Mouse (Mus musculus): ENCODE results near the gene Nfasc. TPM values are rescaled to one million over a fixed set of nuclear protein-coding genes. Genes with fewer than 3 reads are reported as not detected.

Gene Nfasc
- 100 to 1,000 TPM; 156 to 186 TPM for total RNA-seq (2021)

DNA sequence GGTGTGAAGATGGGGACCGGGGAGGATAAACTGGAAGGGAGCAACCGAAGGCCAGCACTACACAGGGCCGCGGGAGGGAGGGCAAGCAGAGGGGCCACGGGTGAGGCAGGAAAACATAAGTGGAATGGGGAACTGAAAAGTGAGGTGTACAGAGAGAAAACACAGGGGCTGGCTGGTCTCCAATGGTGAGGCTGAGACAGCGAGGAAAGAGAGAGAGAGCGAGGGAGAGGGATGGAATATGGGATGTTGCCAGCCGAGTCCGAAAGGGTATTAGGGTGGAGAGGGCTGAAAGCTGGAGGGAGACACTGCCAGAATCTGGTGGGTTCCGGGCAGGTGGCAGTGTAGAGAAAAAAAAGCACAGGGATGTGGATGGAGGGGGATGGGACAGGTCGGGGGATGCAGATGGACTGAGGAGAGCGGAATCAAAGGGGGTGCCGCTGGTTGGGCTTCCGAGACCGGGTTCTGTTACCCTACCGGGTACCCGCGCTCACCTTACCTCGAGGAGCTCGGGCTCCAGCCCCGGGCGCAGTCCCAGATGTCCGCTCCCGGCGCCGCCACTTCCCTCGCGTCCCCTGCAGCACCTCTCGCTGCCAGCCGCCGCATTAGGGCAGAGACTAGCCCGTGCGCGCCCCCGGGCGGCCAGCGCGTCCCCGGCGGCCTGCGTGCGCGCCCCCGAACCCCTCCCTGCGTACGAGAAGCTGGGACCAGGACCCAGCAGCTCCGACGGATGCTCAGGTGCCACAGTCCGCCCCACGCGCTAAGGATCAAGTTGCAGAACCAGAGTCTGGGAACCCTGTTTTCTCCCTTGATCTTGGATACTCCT lies at the start of gene Nfasc:
TSS of gene Nfasc (minus strand) at position 623 of the 823 bp plus-strand sequence.
- peak; percentile 91 to 94 for DNase-seq (ENCODE audit: low spot score in 2 of 2)
- intact Hi-C loops (cut with DNase I): loop anchor here (2.0 to 5.0 kb wide), 3 partner anchors 84 to 133 kb away; no protein-coding TSS in a partner anchor

- DNase-seq (ENCODE audit: low spot score in 2 of 2): no peak
- intact Hi-C loops (cut with DNase I): no loop called here
These were observed 49.5 kb upstream of the Nfasc start for GRCm38 (mm10) chr1:132791049-132791448.

DNA sequence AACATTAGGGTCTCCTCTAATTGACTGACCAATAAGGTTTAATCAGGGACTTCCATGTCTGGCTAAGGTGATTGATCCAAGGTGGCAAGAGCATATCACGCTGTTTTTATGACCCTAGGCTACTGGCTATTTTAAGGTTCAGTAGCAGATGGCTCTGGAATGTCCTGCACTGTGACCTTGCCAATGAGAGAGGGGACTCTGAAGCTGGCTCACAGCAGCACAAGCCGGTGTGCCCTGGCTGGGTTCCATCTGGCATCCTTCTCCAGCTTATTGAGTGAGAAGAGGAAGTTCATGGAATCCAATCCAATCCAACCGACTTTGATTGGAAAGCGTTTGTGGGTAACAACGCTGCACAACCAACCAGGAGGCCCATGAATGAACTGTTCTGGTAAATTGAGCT lies 45.3 kb upstream of the Nfasc start:
- intact Hi-C loops (cut with DNase I): no loop called here
- no peak for DNase-seq (ENCODE audit: low spot score in 2 of 2)

GRCm38 (mm10) chr1:132781607-132782445 lies 40.2 kb upstream of the Nfasc start:
- intact Hi-C loops (cut with DNase I): no loop called here

DNA sequence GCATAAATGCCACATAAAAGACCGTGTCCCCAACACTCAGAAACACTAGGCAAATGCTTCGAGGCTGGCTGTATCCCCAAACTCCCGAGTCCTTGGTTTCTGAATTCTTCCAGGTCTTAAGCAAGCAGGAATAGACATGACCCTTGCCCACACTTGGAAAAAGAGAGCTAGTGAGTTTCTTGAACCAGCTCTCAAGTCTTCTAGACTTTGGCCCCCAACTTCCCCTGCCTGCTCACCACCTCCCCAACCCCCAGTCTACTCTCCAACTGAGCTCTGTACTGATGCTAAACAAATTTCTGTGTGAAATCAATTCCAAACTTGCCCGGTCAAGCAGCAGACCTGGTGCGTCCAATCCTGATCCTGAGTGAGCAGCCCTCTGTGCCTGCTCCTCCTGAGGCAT lies 39.4 kb upstream of the Nfasc start:
- no peak for DNase-seq (ENCODE audit: low spot score in 2 of 2)
- intact Hi-C loops (cut with DNase I): no loop called here

More at GRCm38 (mm10) chr1:132781607-132782445, 40.2 kb upstream of the Nfasc start:
- DNase-seq (ENCODE audit: low spot score in 2 of 2): no peak

DNA sequence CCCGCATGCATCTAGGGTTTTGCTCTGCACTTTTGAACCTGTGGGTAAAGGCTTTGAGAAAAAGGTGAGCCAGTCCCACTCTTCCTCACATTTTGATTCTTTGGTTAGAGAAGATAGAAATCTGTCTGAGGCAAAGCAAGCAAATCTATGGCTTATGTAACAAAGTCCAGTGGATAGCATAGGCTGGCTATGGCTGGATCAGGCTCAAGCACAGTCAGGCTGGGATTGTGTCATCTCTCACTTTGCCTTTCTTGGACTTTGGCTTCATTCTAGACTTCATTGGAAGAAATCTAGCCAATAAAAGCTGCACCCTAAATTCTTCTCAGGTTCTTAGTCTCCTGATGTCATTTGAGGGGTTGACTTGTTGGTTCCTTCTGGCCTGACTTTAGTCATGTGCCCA lies 38.7 kb upstream of the Nfasc start:
- intact Hi-C loops (cut with DNase I): no loop called here

DNA sequence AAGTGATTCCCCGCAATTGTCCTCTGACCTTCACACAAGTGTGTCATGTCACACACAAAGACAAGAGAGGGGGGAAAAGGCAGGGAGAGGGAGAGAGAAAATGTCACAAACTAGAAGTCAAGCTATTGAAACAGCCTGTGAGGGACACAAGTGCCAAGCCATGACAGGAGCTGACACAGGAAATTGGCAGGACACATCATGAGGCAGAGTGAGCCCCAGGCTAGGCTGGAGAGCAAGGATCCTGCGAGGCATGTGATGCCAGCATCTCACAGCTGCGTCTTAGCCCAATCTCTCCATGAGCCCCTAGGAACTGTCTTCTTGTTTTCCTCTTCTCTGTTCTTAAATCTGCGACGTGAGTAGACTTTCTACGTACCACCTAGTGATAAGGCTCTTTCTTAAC lies 33.4 kb upstream of the Nfasc start:
- DNase-seq (ENCODE audit: low spot score in 2 of 2): no peak
- intact Hi-C loops (cut with DNase I): no loop called here

More for the DNA sequence above, 38.7 kb upstream of the Nfasc start:
- peak in 1 of 2 experiments; percentile 25 for DNase-seq (ENCODE audit: low spot score in 2 of 2)

DNA sequence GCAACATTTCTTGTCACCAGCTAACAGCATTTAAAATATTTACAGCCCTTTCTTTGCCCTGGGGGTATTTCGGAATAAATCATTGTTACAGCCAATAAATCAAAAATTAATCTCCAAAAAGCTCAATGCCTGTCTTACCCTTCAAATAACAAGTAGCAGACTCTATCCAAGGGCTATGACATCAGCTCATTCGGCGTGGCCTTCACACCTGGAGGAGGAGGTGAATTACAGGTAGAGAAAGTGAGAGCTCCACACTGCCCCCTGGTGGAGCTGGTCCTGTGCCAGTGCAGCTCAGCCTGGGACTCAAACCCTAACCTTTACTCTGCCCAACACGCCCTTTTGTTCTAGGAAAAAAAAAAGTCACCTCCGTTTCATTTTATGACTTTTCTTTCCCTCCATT lies 29.8 kb upstream of the Nfasc start:
- intact Hi-C loops (cut with DNase I): no loop called here
- no peak for DNase-seq (ENCODE audit: low spot score in 2 of 2)

DNA sequence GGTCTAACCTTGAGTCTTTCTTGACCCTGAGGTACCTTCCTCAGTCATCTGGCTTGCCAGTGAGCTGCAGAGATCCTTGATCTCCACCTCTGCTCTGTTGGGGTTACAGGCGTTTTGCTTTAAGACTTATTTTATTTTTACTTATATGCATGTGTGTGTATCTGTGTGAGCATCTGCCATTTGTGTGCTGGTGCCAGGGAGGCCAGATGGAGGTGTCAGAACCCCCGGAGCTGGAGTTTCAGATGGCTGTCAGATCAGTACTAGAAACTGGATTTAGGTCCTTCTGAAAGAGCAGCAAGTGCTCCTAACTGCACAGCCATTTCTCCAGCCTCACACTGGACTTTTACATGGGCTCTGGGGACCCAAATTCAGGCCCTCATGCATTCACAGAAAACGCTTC lies 28.0 kb upstream of the Nfasc start:
- intact Hi-C loops (cut with DNase I): no loop called here
- peak in 1 of 2 experiments; percentile 46 for DNase-seq (ENCODE audit: low spot score in 2 of 2)

DNA sequence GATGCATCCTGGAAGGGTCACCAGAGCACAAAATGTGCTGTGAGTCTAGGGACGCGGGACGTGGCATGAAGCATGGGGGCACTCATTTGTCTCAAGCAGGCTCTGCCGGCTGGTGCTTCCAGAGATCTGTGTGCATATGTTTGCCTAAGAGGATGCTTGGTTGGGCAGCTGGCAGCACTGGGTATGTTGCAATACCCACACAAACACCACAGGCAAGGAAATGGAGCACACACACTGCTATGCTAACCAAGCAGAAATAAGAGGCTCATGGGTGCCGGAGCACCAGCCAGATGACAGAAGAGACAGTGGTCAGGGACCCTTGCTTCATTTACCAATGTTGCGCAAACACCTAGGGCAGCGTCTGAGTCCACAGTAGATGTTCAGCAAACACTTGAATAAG lies 25.8 kb upstream of the Nfasc start:
- intact Hi-C loops (cut with DNase I): no loop called here
- no peak for DNase-seq (ENCODE audit: low spot score in 2 of 2)

GRCm38 (mm10) chr1:132765887-132766651 lies 24.5 kb upstream of the Nfasc start:
- intact Hi-C loops (cut with DNase I): no loop called here
- DNase-seq (ENCODE audit: low spot score in 2 of 2): peak; percentile 44 to 73

GRCm38 (mm10) chr1:132765222-132765621 lies 23.6 kb upstream of the Nfasc start:
- intact Hi-C loops (cut with DNase I): no loop called here
- DNase-seq (ENCODE audit: low spot score in 2 of 2): no peak

- peak in 1 of 2 experiments; percentile 37 for DNase-seq (ENCODE audit: low spot score in 2 of 2)
- intact Hi-C loops (cut with DNase I): loop anchor here (1.0 to 10.0 kb wide), 4 partner anchors 121 to 325 kb away; partner anchors contain the start of gene Lrrn2
These were observed 17.8 kb upstream of the Nfasc start for GRCm38 (mm10) chr1:132759390-132759789.

DNA sequence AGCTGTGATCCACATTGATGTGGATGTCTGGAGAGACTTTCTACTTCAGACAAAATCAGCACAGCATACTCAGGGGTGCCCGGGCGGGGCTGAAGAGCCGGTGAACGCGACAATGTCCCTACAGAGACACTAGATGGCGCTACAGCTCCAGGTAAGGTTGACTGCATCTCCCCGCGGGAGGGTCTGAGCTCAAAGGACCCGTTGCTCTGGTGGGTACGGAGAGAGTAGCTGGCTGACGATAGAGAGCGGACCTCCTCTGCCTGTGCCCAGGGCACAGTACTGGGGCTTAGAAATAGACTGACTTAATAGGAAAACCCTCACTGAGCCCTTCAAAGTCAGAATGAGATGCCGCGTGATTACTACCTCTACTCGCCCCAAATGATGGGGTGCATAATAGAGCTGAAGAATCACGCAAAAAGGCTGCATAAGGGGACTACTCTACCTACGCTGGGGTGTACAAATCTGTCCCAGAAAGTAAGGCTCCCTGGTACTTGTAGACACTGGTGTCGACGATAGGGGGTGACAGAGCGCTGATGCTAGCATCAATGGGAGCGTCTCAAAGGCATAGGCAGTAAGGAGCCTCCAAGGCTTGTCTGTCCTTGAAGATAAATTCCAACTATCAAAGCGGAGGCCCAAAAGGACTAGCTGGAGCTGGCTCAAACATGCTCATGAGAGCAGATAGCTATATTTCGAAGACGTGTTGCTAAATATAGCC lies 17.2 kb upstream of the Nfasc start:
- peak; percentile 83 to 90 for DNase-seq (ENCODE audit: low spot score in 2 of 2)
- intact Hi-C loops (cut with DNase I): loop anchor here (1.0 to 10.0 kb wide), 4 partner anchors 122 to 326 kb away; partner anchors contain the start of gene Lrrn2

DNA sequence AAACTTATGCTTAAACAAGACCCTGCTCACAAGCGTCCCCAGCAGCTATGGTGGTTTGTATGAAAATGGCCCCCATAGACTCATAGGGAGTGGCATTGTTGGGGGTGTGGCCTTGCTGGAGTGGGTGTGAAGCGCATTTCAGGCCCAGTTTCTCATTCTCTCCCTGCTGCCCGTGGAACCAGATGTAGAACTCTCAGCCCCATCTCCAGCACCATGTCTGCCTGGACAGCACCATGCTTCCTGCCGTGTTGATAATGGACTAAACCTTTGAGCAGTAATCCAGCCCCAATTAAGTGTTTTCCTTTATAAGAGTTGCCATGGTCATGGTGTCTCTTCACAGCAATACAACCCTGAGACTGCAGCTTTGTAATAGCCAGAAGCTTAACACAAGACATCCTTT lies 13.6 kb upstream of the Nfasc start:
- intact Hi-C loops (cut with DNase I): loop anchor here (10.0 kb wide), 1 partner anchor 330 kb away; no protein-coding TSS in a partner anchor
- DNase-seq (ENCODE audit: low spot score in 2 of 2): no peak

DNA sequence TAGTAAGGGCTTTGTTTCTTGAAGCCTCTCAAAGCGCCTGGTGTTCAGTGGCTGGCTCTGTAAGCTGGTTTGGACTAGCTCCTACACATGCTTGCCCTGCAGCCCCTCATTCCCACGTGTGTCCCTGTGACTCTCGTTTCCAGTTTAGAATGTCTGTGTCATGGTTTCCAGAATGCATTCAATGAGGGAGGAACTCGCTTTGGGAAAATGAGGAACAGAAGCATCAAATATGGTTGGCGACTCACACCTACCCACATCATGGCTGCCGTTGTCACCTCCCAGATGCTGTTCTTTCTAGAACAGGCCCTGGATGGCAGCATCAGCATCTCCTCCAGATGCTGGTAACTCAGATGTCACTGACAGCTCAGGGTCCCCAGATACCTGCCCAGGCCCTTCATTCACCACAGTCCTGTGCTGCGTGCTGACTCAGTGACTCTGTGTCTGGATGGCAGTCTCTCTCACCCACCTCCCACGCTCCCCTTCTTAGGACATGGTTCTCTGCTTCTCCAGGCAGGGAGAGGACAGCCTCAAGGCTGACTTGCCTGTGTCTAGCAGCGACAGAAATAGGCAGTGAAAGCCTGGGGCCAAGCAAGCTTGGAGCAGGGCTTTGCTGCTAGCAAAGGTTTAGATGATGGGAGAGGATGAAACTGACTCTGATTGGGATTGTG lies 7.8 kb upstream of the Nfasc start:
- peak in 1 of 2 experiments; percentile 72 for DNase-seq (ENCODE audit: low spot score in 2 of 2)
- intact Hi-C loops (cut with DNase I): no loop called here

- intact Hi-C loops (cut with DNase I): no loop called here
- DNase-seq (ENCODE audit: low spot score in 2 of 2): peak in 1 of 2 experiments; percentile 91
These were observed 4.7 kb upstream of the Nfasc start for GRCm38 (mm10) chr1:132746302-132746701.

- intact Hi-C loops (cut with DNase I): no loop called here
- DNase-seq (ENCODE audit: low spot score in 2 of 2): peak in 1 of 2 experiments; percentile 70
These were observed 4.0 kb upstream of the Nfasc start for GRCm38 (mm10) chr1:132745636-132746035.
